Mouse (Mus musculus) forebrain, postnatal 0 days (tissue): ENCODE measurements at regions not wholly inside any gene's neighbourhood (a gene's known extent, or its start where the extent isn't known, plus 50 kb on each side); places are given as distances from the start of the nearest gene placed in this dataset.

Experiments
- ATAC-seq: fragments of 200-750 bp; cut with Nextera tagmentation; 2 replicates; pipeline ENCODE4 v1.8.0; 2017; ENCODE audit warnings: mild to moderate bottlenecking, moderate library complexity
- DNase-seq: peaks from one replicate; pipeline ENCODE4 v3.0.0-alpha.2; 2015
- H3K27ac ChIP-seq: fragments of 300-500 bp; sonication (generic); 2 replicates; pipeline ENCODE4 v1.5.1; 2014; ENCODE audit warnings: low read depth, mild to moderate bottlenecking, antibody characterized with exemption, low read length, moderate library complexity, mixed read lengths
- H3K27me3 ChIP-seq: fragments of 300-500 bp; sonication (generic); 2 replicates; pipeline ENCODE4 v1.6.1; 2014; ENCODE audit warnings: mild to moderate bottlenecking, low read length, mixed read lengths; ENCODE audit not compliant: insufficient read depth
- H3K36me3 ChIP-seq: fragments of 300-500 bp; sonication (generic); 2 replicates; pipeline ENCODE4 v1.6.1; 2014; ENCODE audit warnings: mild to moderate bottlenecking, moderate library complexity; ENCODE audit not compliant: insufficient read depth
- H3K4me1 ChIP-seq: fragments of 300-500 bp; sonication (generic); 2 replicates; pipeline ENCODE4 v1.6.1; 2014; ENCODE audit warnings: antibody characterized with exemption; ENCODE audit not compliant: insufficient read depth
- H3K4me2 ChIP-seq: fragments of 300-500 bp; sonication (generic); 2 replicates; pipeline ENCODE4 v1.6.1; 2014; ENCODE audit warnings: low read depth, mild to moderate bottlenecking, moderate library complexity
- H3K4me3 ChIP-seq: fragments of 300-500 bp; sonication (generic); 2 replicates; pipeline ENCODE4 v1.5.1; 2014; ENCODE audit warnings: low read depth, low read length, mixed read lengths
- H3K9ac ChIP-seq: fragments of 300-500 bp; sonication (generic); 2 replicates; pipeline ENCODE4 v1.6.1; 2014; ENCODE audit warnings: mild to moderate bottlenecking
- H3K9me3 ChIP-seq: fragments of 300-500 bp; sonication (generic); 2 replicates; pipeline ENCODE4 v1.6.1; 2016; ENCODE audit warnings: low read length
- CTCF ChIP-seq: sonication (generic); IDR thresholded peaks from 2 replicates; pipeline ENCODE4 v1.5.1; 2016; ENCODE audit warnings: antibody characterized with exemption, control low read depth, low read depth
- WGBS: fragments of 180-500 bp; shearing (Covaris S2); extraction: QIAGEN DNeasy Blood & Tissue Kit; methylation state at CpG from one replicate; pipeline ENCODE4 v1.1.7; 2014; 5-methylcytosine and 5-hydroxymethylcytosine counted together

- no peak overlapping the region for H3K4me2 ChIP-seq
- DNase-seq: no peak
- no peak overlapping the region for H3K27ac ChIP-seq
- no peak for TF ChIP-seq CTCF
- H3K4me3 ChIP-seq: no peak overlapping the region
- H3K4me1 ChIP-seq: peaks cover 10% of the 10 kb centered on the region
- WGBS: 81% methylated on average over 1 of the region's 1 CpGs
- H3K36me3 ChIP-seq: no peaks in the 10 kb centered on the region
- ATAC-seq: no peak
- no peak overlapping the region for H3K9ac ChIP-seq
- H3K9me3 ChIP-seq: no peaks in the 10 kb centered on the region
- peaks cover 33% of the 10 kb centered on the region for H3K27me3 ChIP-seq
Observed at GRCm38 (mm10) chr15:103089440-103089839, 70.7 kb downstream of the Hoxc4 start.

GRCm38 (mm10) chr15:103087204-103087603, 68.5 kb downstream of the Hoxc4 start:
- Histone ChIP-seq H3K9ac (no peak overlapping the region), H3K27me3 (peaks cover 54% of the 10 kb centered on the region), H3K27ac (no peak overlapping the region), H3K4me2 (no peak overlapping the region), H3K4me1 (peaks cover 10% of the 10 kb centered on the region), H3K36me3 (no peaks in the 10 kb centered on the region), H3K9me3 (no peaks in the 10 kb centered on the region), H3K4me3 (no peak overlapping the region)
- peak; percentile 73 for DNase-seq
- no peak for TF ChIP-seq CTCF
- WGBS: 12% methylated on average over 4 of the region's 4 CpGs
- no peak; the same call in 1 of the 2 replicates for ATAC-seq

- Histone ChIP-seq H3K4me1 (peaks cover 10% of the 10 kb centered on the region), H3K4me2 (peak overlapping the region; percentile 57), H3K36me3 (no peaks in the 10 kb centered on the region), H3K9me3 (no peaks in the 10 kb centered on the region), H3K9ac (0 out of 2 replicates have a peak overlapping the region, but pooled peaks have one; percentile 18), H3K4me3 (peak overlapping the region; percentile 29), H3K27me3 (peaks cover 55% of the 10 kb centered on the region), H3K27ac (no peak overlapping the region)
- WGBS: 8% methylated on average over 15 of the region's 15 CpGs
- ATAC-seq (no peak), DNase-seq (no peak)
- TF ChIP-seq CTCF: no peak
Observed at GRCm38 (mm10) chr15:103086672-103087069, 67.9 kb downstream of the Hoxc4 start.
